Mouse (Mus musculus) hindlimb bud, embryonic 11.5 days (tissue): ENCODE data around the gene 6430571L13Rik.
"Not testable (repeated sequence)": the region's sequence is repeated elsewhere in the genome, so short reads cannot be mapped to it uniquely, and the experiment has no call there.

ENCODE experiments used
- DNase-seq: peaks from one replicate; pipeline ENCODE4 v3.0.0-alpha.2; 2012; ENCODE audit warnings: low read depth, low spot score; ENCODE audit errors: extremely low spot score

The 6430571L13Rik gene

DNA sequence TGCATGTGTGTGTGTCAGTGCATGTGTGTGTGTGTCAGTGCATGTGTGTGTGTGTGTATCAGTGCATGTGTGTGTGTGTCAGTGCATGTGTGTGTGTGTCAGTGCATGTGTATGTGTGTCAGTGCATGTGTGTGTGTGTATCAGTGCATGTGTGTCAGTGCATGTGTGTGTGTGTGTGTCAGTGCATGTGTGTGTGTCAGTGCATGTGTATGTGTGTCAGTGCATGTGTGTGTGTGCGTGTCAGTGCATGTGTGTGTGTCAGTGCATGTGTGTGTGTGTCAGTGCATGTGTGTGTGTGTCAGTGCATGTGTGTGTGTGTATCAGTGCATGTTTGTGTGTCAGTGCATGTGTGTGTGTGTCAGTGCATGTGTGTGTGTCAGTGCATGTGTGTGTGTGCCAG, 33.7 kb upstream of the 6430571L13Rik start:
- DNase-seq = not testable (repeated sequence)

DNA sequence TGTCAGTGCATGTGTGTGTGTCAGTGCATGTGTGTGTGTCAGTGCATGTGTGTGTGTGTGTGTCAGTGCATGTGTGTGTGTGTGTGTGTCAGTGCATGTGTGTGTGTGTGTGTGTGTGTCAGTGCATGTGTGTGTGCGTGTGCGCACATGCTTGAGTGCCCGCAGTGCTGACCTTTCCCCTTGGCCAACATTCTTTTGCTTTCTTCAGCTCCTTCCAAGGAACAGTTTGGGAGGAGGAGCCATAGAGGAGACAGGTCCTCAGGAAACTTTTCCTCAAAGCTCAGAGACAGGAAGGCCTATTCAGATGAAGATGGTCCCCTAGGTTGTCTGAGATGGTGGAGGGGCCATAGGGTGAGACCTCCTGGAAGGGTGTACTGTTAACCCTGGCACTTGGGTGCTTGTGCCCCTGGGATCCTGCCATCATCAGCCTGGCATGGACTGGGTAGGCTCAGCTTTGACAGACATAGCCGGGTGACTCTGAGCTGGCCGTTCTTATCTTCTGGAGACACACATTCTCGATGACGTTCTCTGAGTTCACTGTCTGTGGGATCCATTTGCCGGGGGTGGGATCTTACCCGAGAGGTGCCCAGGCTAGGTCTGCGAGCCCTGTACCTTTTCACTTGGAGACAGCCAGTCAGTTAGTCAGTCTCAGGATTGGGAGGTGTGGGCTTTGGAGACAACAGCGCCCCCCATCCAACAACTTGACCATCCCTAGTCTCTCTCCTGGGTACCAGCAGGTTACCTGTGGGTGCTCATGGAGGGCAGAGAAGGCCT, 33.1 kb upstream of the 6430571L13Rik start:
- DNase-seq = no peak

DNA sequence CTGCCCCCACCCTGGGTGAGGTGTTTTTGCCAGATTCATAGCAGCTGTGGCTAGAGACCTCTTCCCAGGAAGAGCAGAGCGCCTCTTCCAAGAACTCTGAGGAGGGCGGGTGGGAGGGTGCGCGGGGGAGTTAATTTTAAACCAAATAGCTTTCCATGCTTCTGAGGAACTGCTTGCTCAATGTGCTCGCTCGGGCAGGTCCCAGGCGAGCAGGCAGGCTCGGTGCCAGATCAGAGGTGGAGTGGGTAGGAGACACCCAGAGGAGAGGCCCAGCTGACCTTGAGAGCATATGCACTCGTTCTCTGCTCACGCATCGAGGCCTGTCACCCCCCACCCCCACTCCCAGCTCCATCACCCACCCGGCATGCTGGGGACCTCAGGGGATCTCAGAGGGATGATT, 32.5 kb upstream of the 6430571L13Rik start:
- DNase-seq = no peak

DNA sequence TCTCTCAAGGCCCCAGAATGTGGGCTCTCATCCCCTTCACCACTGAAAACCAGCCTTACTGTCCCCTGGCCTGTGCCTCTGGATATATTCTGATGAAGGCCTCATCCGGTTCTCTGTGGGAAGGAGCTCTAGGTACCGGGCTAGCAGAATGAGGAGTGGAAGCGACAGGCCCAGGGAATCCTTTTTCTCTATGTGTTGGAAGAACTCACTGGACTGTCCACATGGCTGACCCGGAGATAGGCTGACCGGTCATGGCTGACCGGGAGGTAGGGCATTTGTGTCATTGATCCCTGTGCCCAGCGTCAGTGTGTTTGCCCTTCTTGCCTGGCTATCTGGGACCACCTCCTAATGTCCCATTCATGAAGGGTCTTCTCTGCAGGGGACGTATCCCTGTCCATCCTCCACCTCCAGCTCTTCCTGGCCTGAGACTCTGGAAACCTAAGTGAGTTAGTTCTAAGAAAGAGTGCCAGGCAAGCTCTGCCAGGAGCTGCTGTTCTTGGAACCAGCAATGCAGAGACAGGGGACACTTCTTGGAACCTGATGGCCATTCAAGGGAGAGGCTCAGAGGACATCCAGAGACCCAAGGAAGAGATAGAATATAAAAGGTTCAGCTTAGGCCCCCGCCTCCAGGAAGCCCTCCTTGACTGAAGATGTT, 31.9 kb upstream of the 6430571L13Rik start:
- no peak for DNase-seq

DNA sequence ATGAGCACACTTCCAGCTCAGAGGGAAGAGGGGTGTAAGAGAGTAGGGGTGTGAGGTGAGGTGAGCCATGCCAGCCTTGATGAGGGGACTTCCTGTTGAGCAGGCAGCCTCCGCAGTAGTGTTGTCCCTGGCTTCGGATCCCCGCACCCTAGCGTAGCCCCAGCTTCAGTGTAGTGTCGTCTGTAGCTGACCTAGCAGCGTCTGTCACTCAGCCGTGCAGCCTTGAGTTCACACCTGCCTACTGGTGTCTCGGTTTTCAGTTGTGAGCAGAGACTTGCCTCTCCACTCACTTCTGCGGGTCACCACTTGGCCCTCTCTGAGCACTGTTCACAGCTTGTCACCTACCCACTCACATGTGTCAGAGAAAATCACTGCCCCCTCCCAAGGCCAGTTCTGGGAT, 31.2 kb upstream of the 6430571L13Rik start:
- DNase-seq = no peak

DNA sequence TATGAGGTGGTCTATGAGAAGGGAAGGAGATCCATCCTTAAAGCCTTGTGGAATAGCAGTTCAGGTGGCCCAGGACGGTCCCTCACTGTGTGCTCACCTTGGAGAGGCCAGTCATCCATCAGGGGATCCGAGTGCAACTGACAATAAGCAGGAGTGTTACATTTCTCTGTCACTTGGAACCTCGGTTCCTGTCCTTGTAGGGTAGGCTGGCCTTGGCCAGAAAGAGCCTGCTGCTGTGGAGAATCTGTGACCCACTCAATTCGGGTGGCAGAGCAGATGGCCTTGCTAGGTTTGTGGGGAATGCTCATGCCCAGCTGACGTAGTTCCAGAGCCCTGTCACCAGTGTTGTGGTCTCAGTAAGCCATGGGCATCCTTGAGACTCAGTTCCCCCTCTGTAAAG, 30.8 kb upstream of the 6430571L13Rik start:
- no peak for DNase-seq

DNA sequence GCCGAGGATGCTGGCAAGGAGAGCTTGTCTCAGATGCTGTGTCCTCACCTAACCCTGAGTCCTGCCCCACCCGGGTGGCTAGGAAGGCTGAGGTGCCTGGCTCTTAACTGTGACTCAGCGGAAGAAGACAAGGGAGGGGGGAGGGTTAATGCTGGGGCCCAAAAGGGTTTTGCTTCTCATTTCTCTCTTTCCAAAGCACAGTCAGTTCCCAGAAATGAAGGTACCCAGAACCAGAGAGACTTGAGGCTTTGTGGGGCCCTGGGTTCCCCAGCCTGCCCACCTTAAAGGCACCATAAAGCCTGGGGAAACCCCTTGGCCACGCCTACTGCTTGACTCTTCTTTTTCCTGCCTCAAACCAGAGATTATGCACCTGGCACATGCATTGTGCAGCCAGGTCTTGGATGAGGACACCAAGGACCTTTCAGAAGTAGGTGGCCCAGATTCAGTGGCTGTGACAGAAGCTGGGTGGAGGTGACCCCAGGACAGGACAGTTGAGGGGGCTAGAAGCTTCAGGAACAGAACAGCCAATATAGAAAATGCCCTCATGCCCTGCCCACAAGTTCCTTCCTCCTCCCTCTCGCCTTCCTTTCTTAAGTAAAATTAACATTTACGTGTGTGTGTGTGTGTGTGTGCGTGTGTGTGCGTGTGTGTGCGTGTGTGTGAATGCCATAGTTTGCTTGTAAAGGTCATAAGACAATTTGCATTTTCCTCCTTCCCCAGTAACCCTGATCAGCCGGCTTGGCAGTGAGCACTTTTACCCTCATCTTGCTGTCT, 27.4 kb upstream of the 6430571L13Rik start:
- no peak for DNase-seq

DNA sequence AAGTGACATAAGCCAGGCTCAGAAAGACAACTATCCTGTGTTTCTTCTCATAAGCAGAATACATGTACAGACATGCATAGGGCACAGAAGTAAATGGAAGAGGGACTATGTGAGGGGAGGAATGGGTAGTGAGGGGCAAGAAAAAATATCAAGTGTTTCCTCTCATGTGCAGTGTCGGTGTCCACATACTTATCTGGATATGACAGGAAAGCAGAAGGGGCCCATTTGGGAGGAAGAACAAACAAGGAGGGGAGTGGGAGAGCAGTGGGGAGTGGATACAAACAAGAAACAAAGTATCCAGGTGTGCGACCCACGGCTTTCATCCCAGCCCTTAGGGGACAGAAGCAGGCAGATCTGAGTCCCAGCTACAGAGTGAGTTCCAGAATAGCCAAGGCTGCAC, 26.5 kb upstream of the 6430571L13Rik start:
- DNase-seq = no peak

DNA sequence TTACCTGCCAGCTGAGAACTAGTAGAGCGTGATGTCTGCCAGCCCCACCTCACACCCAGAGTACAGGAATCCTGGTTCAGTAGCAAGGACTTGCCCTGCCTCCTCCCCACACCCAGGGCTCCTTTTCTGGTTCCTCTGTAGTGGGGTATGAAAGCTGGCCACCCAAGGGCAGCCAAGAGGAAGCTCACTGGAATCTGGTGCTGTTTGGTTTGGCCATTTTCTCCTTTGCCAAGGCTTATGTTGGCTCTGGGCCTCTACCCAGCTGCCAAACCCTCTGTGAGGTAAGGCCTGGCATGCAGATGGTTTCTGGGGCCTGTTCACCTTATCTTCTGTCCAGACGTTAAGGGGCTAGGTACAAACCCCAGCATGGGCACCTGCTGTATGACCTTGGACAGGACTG, 24.6 kb upstream of the 6430571L13Rik start:
- no peak for DNase-seq

DNA sequence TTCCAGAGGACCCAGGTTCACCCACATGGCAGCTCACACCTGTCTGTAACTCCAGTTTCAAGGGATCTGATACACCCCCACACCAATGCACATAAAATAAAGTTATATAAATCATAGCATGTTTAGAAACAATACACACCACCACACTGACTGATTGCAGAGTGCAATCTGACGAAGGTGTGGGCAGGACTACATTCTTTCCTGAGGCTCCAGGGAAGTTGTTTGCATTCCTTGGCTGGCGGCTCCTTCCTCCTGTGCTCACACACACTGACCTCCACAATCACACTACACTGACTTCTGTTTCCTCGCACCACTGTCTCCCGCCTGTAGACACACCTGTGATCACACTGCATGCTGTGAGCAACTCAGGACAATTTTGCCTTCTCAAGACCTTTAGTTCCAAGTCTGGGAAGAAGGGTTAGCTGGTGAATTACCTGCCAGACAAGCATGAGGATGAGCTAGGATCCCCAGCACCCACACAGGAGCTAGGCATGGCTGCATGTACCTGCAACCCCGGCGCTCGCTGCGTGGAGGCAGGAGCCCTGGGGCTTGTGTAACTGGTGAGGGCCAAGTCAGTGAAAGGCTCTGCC, 17.8 kb upstream of the 6430571L13Rik start:
- DNase-seq = no peak

DNA sequence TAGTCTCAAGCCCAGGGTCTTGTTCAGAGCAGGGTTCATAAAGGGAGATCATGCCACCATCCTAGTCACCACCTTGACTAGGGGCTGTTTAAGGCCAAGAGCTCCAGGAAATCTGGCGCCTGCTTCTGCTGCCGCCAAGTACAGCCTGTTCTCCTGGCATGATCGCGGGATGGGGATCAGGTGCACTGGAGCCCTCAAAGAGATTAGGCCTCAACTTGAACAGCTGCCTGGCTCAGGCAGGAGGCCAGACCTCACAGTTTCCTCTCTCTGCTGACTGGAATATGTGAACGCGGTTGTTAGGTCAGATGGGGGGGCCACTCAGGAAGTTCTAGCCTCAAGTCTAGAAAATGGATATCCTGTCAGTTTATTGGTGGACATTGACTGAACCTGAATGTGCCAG, 16.8 kb upstream of the 6430571L13Rik start:
- no peak for DNase-seq

DNA sequence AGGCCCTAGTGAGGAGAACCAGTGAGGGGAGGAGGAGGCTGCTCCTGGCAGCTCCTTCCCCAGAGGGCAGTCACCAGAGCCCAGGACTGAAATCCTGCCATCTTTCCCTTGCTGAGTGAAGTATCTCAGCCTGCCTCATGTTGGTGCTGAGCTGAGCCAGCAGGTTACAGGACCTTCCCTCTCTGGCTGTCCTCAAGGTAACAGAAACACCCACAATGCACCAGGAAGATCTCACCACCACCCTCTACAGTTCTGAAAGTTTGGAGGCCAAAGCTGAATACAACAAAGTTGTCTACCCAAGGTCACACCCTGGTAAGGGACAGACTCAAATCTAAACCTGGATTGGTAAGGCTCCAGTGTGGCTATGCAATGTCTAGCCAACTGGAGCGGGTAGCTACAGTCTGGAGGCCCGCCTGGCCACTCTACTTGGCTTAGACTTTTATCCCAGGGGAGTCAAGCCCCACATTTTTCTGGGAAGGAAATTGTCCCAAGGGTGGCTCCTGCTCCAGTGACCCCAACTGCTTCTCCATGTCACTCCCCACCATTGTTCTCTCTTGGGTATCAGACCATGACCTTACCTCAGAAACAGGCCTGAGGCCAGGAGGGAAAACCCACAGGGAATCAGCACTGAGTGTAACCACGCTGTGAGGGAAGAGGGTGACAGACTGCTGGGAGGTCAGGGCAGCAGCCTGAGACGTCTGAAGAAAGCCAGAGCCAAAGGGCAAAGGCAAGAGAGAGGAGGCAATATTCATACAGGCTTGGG, 15.4 kb upstream of the 6430571L13Rik start:
- DNase-seq = no peak

DNA sequence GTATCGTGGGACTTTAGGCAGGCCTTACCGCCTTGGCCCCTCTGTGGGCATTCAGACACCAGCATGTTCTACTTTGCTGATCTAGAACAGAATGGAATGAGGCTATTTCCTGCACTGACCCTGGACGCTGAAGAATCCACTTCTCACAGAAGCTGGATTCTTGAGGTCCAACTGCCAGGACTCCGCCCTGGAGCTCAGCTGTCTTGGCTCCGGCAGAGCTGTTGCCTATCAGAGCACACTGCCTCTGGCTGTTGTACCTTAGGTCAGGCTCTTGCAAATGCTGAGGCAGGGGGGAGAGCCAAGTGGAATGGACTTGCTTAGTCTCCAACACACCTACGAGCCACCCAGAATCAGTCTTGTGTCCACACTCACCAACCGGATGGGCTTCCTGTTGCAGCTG, 14.5 kb upstream of the 6430571L13Rik start:
- DNase-seq = no peak

DNA sequence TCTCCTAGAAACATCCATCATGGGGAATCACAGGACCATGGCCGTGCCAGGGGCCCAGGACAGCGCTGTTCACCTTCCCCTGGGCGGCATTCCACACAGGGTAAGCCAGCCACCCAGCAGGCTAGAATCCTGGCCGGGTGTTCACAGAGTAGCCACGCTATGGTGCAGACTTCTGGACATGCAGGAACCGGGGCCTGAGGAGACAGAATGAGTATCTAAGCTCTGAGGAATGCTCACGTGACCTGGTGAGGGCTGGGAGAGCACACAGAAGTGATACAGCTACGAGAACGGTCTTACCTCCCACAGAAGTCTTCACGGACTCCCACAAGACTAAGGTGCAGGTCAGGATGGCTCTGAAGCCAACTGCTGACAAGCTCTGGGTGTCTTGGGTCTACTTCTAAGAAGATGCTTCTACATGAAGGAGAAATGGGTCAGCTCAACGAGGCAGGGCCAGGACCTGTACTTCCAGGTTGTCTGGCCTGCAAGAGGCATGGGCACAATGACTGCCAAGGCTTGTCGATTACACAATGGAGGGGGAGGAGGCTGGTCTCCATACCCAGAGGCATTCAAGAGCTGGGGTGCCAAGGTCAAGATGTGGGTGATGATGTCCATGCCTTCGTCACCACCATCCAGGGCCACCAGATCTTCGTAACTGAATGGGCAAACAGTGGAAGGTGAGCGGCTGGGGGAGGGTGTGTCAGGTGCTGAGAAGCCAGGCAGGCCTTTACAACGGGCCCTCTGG, 12.4 kb upstream of the 6430571L13Rik start:
- DNase-seq = no peak

DNA sequence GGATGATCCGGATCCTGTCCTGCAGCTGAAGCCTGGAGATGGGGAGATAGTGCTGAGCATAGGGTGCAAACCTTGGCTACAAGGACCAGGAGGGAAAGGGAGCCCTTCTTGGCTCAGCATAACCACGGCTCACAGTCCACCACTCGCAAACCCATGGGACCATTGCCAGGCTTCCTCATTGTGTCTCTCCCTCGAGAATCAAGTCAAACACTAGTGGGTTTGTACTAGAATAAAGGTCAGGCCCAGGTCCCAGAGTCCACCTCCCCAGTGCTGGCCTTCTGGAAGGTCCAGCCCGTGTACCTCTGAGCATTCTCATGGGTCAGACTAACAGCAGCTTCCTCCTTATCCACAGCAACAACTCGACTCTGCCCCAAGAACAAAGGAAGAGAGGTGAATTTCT, 9.6 kb upstream of the 6430571L13Rik start:
- no peak for DNase-seq

DNA sequence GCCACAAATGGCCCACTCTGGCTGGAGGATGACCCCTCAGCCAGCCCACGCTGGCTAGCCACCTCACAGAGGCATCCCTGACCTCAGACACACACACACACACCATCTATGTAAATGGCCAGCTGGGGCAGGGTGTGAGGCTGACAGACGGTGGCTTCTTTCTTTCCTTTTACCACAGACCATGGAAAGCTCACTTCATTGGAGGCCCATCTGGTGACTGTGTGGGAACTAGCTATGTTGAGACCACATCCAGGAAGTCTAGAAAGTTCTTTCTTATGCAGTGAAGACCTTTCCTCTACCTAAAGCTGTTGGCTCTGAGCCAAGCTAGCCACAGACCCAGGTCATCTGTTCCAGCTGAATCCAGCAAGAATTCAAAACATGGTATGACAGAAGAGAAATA, 6.7 kb upstream of the 6430571L13Rik start:
- DNase-seq = no peak

DNA sequence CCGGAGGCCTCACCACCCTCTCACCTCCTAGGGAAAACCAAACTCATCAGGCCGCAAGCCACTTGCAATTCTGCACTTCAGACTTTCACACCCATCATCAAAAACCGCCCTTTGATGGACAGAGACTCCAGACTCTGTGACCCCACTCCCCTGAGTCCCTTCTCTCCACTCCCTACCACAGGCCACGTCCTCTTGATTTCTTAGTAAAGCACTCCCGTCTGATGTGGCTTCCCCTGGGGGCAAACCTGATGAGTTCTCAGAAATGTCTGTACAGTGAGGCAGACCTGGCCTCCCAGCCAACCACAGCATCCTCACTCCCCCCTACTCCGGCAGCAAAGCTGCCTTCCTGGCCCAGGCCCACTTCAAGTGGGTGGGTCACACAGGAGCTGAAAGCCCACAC, 6.0 kb upstream of the 6430571L13Rik start:
- DNase-seq = no peak

DNA sequence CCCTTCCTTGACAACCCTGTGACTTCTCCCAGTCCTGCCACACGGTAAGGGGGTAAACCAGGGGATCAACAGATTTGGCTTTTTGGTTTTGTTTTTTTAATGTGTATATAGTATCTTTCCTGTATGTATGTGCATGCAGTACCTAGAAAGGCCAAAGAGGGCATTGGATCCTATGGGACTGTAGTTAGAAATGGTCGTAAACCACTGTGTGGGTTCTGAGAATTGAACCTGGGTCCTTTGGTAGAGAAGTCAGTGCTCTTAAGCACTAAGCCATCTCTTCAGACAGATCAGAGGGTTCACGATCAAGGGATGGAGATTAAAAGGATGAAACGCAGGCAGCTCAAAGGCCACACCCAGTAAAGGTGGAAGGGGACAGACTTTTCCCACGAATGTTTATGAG, 5.4 kb upstream of the 6430571L13Rik start:
- no peak for DNase-seq

DNA sequence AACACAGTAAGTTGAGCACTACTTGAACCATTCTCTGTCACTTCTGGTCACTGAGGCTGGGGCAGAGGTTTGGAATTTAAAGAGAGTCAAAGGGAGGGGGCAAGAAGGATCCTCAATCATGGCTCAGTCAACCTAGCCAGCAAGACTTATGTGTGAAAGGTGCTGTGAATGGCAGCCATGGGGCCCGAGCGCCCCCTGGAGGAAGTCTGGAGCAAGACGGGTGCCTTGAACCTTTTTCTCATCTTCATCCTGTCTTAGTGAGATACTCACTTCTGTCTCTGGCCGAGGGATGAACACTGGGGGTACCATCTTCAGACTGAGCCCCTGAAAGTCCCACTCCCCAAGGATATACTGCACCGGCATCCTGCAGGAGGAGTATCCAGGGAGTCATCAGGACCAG, 4.5 kb upstream of the 6430571L13Rik start:
- DNase-seq = no peak

DNA sequence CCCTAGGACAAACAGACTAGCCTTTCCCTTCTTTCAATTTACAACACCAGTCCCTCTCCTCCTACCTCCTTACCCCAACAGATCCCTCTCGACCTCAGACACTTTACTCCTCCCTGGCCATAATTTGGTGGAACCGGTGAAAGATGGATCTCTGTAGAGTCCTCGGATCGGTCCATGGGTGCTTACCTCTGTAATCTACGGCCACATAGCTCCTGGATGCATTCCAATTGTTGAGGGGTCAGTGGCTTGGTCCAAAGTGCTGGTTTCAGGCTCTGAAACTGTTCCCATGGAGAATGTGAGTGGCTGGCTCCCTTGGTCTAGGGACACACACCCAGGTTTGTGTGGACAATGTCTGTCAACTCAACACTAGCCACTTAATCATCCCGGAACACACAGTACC, 4.0 kb upstream of the 6430571L13Rik start:
- DNase-seq = no peak
